Mouse (Mus musculus): ENCODE measurements around the gene Haus3. TPM values are rescaled to one million over a fixed set of nuclear protein-coding genes. Genes with fewer than 3 reads are reported as not detected.

Gene Haus3
- polyA plus RNA-seq, 1 experiment from 2014 or later, result 29.8 TPM

- Histone ChIP-seq H3K9me3 (ENCODE audit: control insufficient read depth, low read depth, low read length) (no peaks in the 10 kb centered on the region), H3K27ac (ENCODE audit: low read length) (no peak overlapping the region), H3K4me2 (replicated peaks; ENCODE audit: low read depth, low read length) (no peak overlapping the region), H3K27me3 (ENCODE audit: control insufficient read depth, insufficient read depth, low read length) (no peaks in the 10 kb centered on the region), H3K36me3 (ENCODE audit: control insufficient read depth, insufficient read depth, low read length) (peaks cover 15% of the 10 kb centered on the region), H3K4me1 (ENCODE audit: control insufficient read depth, insufficient read depth, low read length) (peaks cover 25% of the 10 kb centered on the region), H3K9ac (replicated peaks; ENCODE audit: low read depth, low read length) (no peak overlapping the region), H3K4me3 (ENCODE audit: low read depth, low read length) (no peak overlapping the region)
- 86% methylated on average over 1 of the region's 1 CpGs for WGBS
- ATAC-seq (ENCODE audit: insufficient number of reproducible peaks, insufficient read depth, low FRiP score, low read depth), result no peak
Observed at GRCm38 (mm10) chr5:34185051-34185580, 15.8 kb upstream of the Haus3 start.

- no peak overlapping the region for H3K9ac ChIP-seq (replicated peaks; ENCODE audit: low read depth, low read length)
- H3K27ac ChIP-seq (ENCODE audit: low read length), result no peak overlapping the region
- no peaks in the 10 kb centered on the region for H3K27me3 ChIP-seq (ENCODE audit: control insufficient read depth, insufficient read depth, low read length)
- H3K9me3 ChIP-seq (ENCODE audit: control insufficient read depth, low read depth, low read length), result no peaks in the 10 kb centered on the region
- H3K4me3 ChIP-seq (ENCODE audit: low read depth, low read length), result no peak overlapping the region
- no peak for ATAC-seq (ENCODE audit: insufficient number of reproducible peaks, insufficient read depth, low FRiP score, low read depth)
- 87% methylated on average over 3 of the region's 3 CpGs for WGBS
- peaks cover 25% of the 10 kb centered on the region for H3K4me1 ChIP-seq (ENCODE audit: control insufficient read depth, insufficient read depth, low read length)
- peaks cover 25% of the 10 kb centered on the region for H3K36me3 ChIP-seq (ENCODE audit: control insufficient read depth, insufficient read depth, low read length)
- no peak overlapping the region for H3K4me2 ChIP-seq (replicated peaks; ENCODE audit: low read depth, low read length)
Observed at GRCm38 (mm10) chr5:34183976-34184375, 14.6 kb upstream of the Haus3 start.

- no peak overlapping the region for H3K4me2 ChIP-seq (replicated peaks; ENCODE audit: low read depth, low read length)
- H3K9me3 ChIP-seq (ENCODE audit: control insufficient read depth, low read depth, low read length), result no peaks in the 10 kb centered on the region
- no peaks in the 10 kb centered on the region for H3K27me3 ChIP-seq (ENCODE audit: control insufficient read depth, insufficient read depth, low read length)
- no peak overlapping the region for H3K9ac ChIP-seq (replicated peaks; ENCODE audit: low read depth, low read length)
- H3K36me3 ChIP-seq (ENCODE audit: control insufficient read depth, insufficient read depth, low read length), result peaks cover 30% of the 10 kb centered on the region
- no peak overlapping the region for H3K27ac ChIP-seq (ENCODE audit: low read length)
- 71% methylated on average over 5 of the region's 5 CpGs for WGBS
- H3K4me3 ChIP-seq (ENCODE audit: low read depth, low read length), result no peak overlapping the region
- ATAC-seq (ENCODE audit: insufficient number of reproducible peaks, insufficient read depth, low FRiP score, low read depth), result no peak
- peaks cover 21% of the 10 kb centered on the region for H3K4me1 ChIP-seq (ENCODE audit: control insufficient read depth, insufficient read depth, low read length)
Observed at GRCm38 (mm10) chr5:34183156-34183880, 14.0 kb upstream of the Haus3 start.

- Histone ChIP-seq H3K36me3 (ENCODE audit: control insufficient read depth, insufficient read depth, low read length) (peaks cover 38% of the 10 kb centered on the region), H3K4me3 (ENCODE audit: low read depth, low read length) (no peak overlapping the region), H3K27me3 (ENCODE audit: control insufficient read depth, insufficient read depth, low read length) (no peaks in the 10 kb centered on the region), H3K9me3 (ENCODE audit: control insufficient read depth, low read depth, low read length) (no peaks in the 10 kb centered on the region), H3K9ac (replicated peaks; ENCODE audit: low read depth, low read length) (no peak overlapping the region), H3K4me1 (ENCODE audit: control insufficient read depth, insufficient read depth, low read length) (peaks cover 19% of the 10 kb centered on the region), H3K27ac (ENCODE audit: low read length) (no peak overlapping the region), H3K4me2 (replicated peaks; ENCODE audit: low read depth, low read length) (no peak overlapping the region)
- WGBS, result 71% methylated on average over 3 of the region's 3 CpGs
- ATAC-seq (ENCODE audit: insufficient number of reproducible peaks, insufficient read depth, low FRiP score, low read depth), result no peak
Observed at GRCm38 (mm10) chr5:34182486-34182885, 13.2 kb upstream of the Haus3 start.

- H3K4me3 ChIP-seq (ENCODE audit: low read depth, low read length), result no peak overlapping the region
- peaks cover 64% of the 10 kb centered on the region for H3K36me3 ChIP-seq (ENCODE audit: control insufficient read depth, insufficient read depth, low read length)
- WGBS, result 91% methylated on average over 4 of the region's 4 CpGs
Observed at GRCm38 (mm10) chr5:34177821-34178220, 8.5 kb upstream of the Haus3 start.

GRCm38 (mm10) chr5:34177091-34177490 lies 7.8 kb upstream of the Haus3 start:
- no peak overlapping the region for H3K9ac ChIP-seq (replicated peaks; ENCODE audit: low read depth, low read length)
- no peaks in the 10 kb centered on the region for H3K4me1 ChIP-seq (ENCODE audit: control insufficient read depth, insufficient read depth, low read length)
- H3K4me2 ChIP-seq (replicated peaks; ENCODE audit: low read depth, low read length), result no peak overlapping the region
- H3K27me3 ChIP-seq (ENCODE audit: control insufficient read depth, insufficient read depth, low read length), result no peaks in the 10 kb centered on the region
- H3K36me3 ChIP-seq (ENCODE audit: control insufficient read depth, insufficient read depth, low read length), result peaks cover 64% of the 10 kb centered on the region
- no peak overlapping the region for H3K4me3 ChIP-seq (ENCODE audit: low read depth, low read length)
- H3K27ac ChIP-seq (ENCODE audit: low read length), result no peak overlapping the region
- H3K9me3 ChIP-seq (ENCODE audit: control insufficient read depth, low read depth, low read length), result no peaks in the 10 kb centered on the region
- no peak for ATAC-seq (ENCODE audit: insufficient number of reproducible peaks, insufficient read depth, low FRiP score, low read depth)
- 88% methylated on average over 2 of the region's 2 CpGs for WGBS

More at GRCm38 (mm10) chr5:34177821-34178220, 8.5 kb upstream of the Haus3 start:
- Histone ChIP-seq H3K4me2 (replicated peaks; ENCODE audit: low read depth, low read length) (no peak overlapping the region), H3K27me3 (ENCODE audit: control insufficient read depth, insufficient read depth, low read length) (no peaks in the 10 kb centered on the region), H3K9me3 (ENCODE audit: control insufficient read depth, low read depth, low read length) (no peaks in the 10 kb centered on the region), H3K4me1 (ENCODE audit: control insufficient read depth, insufficient read depth, low read length) (no peaks in the 10 kb centered on the region), H3K9ac (replicated peaks; ENCODE audit: low read depth, low read length) (no peak overlapping the region), H3K27ac (ENCODE audit: low read length) (no peak overlapping the region)
- ATAC-seq (ENCODE audit: insufficient number of reproducible peaks, insufficient read depth, low FRiP score, low read depth), result no peak

- Histone ChIP-seq H3K4me1 (ENCODE audit: control insufficient read depth, insufficient read depth, low read length) (no peaks in the 10 kb centered on the region), H3K4me3 (ENCODE audit: low read depth, low read length) (no peak overlapping the region), H3K27me3 (ENCODE audit: control insufficient read depth, insufficient read depth, low read length) (no peaks in the 10 kb centered on the region), H3K4me2 (replicated peaks; ENCODE audit: low read depth, low read length) (no peak overlapping the region), H3K27ac (ENCODE audit: low read length) (no peak overlapping the region), H3K9ac (replicated peaks; ENCODE audit: low read depth, low read length) (no peak overlapping the region), H3K9me3 (ENCODE audit: control insufficient read depth, low read depth, low read length) (no peaks in the 10 kb centered on the region), H3K36me3 (ENCODE audit: control insufficient read depth, insufficient read depth, low read length) (peaks cover 64% of the 10 kb centered on the region)
- 83% methylated on average over 10 of the region's 10 CpGs for WGBS
- ATAC-seq (ENCODE audit: insufficient number of reproducible peaks, insufficient read depth, low FRiP score, low read depth), result no peak
Observed at GRCm38 (mm10) chr5:34176691-34177090, 7.4 kb upstream of the Haus3 start.

- ATAC-seq (ENCODE audit: insufficient number of reproducible peaks, insufficient read depth, low FRiP score, low read depth), result no peak
- Histone ChIP-seq H3K9me3 (ENCODE audit: control insufficient read depth, low read depth, low read length) (no peaks in the 10 kb centered on the region), H3K4me3 (ENCODE audit: low read depth, low read length) (no peak overlapping the region), H3K9ac (replicated peaks; ENCODE audit: low read depth, low read length) (no peak overlapping the region), H3K4me1 (ENCODE audit: control insufficient read depth, insufficient read depth, low read length) (0 out of 2 replicates have a peak, but pooled peaks cover 2% of the 10 kb centered on the region), H3K27ac (ENCODE audit: low read length) (no peak overlapping the region), H3K36me3 (ENCODE audit: control insufficient read depth, insufficient read depth, low read length) (peaks cover 55% of the 10 kb centered on the region), H3K27me3 (ENCODE audit: control insufficient read depth, insufficient read depth, low read length) (no peaks in the 10 kb centered on the region), H3K4me2 (replicated peaks; ENCODE audit: low read depth, low read length) (no peak overlapping the region)
- 45% methylated on average over 5 of the region's 5 CpGs for WGBS
Observed at GRCm38 (mm10) chr5:34175403-34175694, 6.0 kb upstream of the Haus3 start.
